Mouse (Mus musculus) liver, embryonic 14.5 days (tissue): ENCODE data around the gene Synj2bp. TPM values are rescaled to one million over a fixed set of nuclear protein-coding genes. Genes with fewer than 3 reads are reported as not detected.
"Not testable (repeated sequence)": the region's sequence is repeated elsewhere in the genome, so short reads cannot be mapped to it uniquely, and the experiment has no call there.

ENCODE experiments used
- ATAC-seq: fragments of 200-750 bp; cut with Nextera tagmentation; 2 replicates; pipeline ENCODE4 v1.8.0; 2017; ENCODE audit warnings: moderate number of reproducible peaks, mild to moderate bottlenecking, moderate library complexity; ENCODE audit not compliant: insufficient read depth
- DNase-seq, 3 experiments: peaks; one replicate each; pipeline ENCODE4 v3.0.0-alpha.2; 2012 to 2013; ENCODE audit warnings: low read depth in 3 of 3, low spot score in 3 of 3
- H3K27ac ChIP-seq: fragments of 300-500 bp; sonication (generic); 2 replicates; pipeline ENCODE4 v1.5.1; 2014; ENCODE audit warnings: moderate library complexity, mild to moderate bottlenecking, control low read depth, inconsistent platforms
- H3K27me3 ChIP-seq: fragments of 300-500 bp; sonication (generic); 2 replicates; pipeline ENCODE4 v1.6.1; 2014; ENCODE audit warnings: mild to moderate bottlenecking, low read length, moderate library complexity; ENCODE audit not compliant: control insufficient read depth, insufficient read depth
- H3K36me3 ChIP-seq: fragments of 300-500 bp; sonication (generic); replicated peaks from 2 replicates; pipeline ENCODE4 v1.6.1; 2014; ENCODE audit warnings: low read depth; ENCODE audit not compliant: control insufficient read depth, insufficient read depth
- H3K4me1 ChIP-seq, 2 experiments: fragments of 200-500 bp in 1 of 2; fragments of 300-500 bp in 1 of 2; sonication (generic) in 1 of 2; replicated peaks; 2 replicates each; pipeline ENCODE4 v1.6.1; 2012 to 2014; ENCODE audit warnings: antibody characterized with exemption in 1 of 2, inconsistent platforms in 1 of 2, low read length in 1 of 2; ENCODE audit not compliant: control insufficient read depth in 2 of 2, insufficient read depth in 2 of 2
- H3K4me2 ChIP-seq: fragments of 300-500 bp; sonication (generic); 2 replicates; pipeline ENCODE4 v1.6.1; 2014; ENCODE audit warnings: low read depth, mild to moderate bottlenecking, control low read depth, moderate library complexity
- H3K4me3 ChIP-seq, 2 experiments: fragments of 200-500 bp in 1 of 2; fragments of 300-500 bp in 1 of 2; sonication (generic) in 1 of 2; 2 replicates each; pipeline ENCODE4 v1.5.1; 2012 to 2014; ENCODE audit warnings: low read depth in 2 of 2, low read length in 2 of 2, mild to moderate bottlenecking in 2 of 2, control low read depth in 1 of 2, inconsistent platforms in 1 of 2, moderate library complexity in 1 of 2; ENCODE audit not compliant: insufficient read depth in 1 of 2
- H3K9ac ChIP-seq: fragments of 300-500 bp; sonication (generic); replicated peaks from 2 replicates; pipeline ENCODE4 v1.6.1; 2014; ENCODE audit warnings: mild to moderate bottlenecking, control low read depth, moderate library complexity
- H3K9me3 ChIP-seq: fragments of 300-500 bp; sonication (generic); 2 replicates; pipeline ENCODE4 v1.6.1; 2016; ENCODE audit warnings: low read length, mixed read lengths; ENCODE audit not compliant: control insufficient read depth
- CTCF ChIP-seq: IDR thresholded peaks from 2 replicates; pipeline ENCODE4 v1.5.1; 2016; ENCODE audit warnings: antibody characterized with exemption, low read depth, control low read depth
- EP300 ChIP-seq: IDR thresholded peaks from 2 replicates; pipeline ENCODE4 v1.6.1; 2016; ENCODE audit warnings: antibody characterized with exemption, low read depth
- WGBS: fragments of 180-500 bp; shearing (Covaris S2); extraction: QIAGEN DNeasy Blood & Tissue Kit; methylation state at CpG from one replicate; pipeline ENCODE4 v1.1.7; 2014; ENCODE audit not compliant: insufficient replicate concordance; 5-methylcytosine and 5-hydroxymethylcytosine counted together
- polyA plus RNA-seq, 2 experiments: library from polyadenylated mRNA; depleted of rRNA in 1 of 2; stranded (reverse) in 1 of 2; unstranded in 1 of 2; fragments of >200 nt; fragmentation: Nextera tagmentation in 1 of 2; extraction: Ambion mirVana in 1 of 2; gene quantifications; 2 replicates each; pipeline versions ENCODE4 v1.2.1 to v1.2.3; 2012 to 2014

The Synj2bp gene
- polyA plus RNA-seq, 2 experiments, result 8.2 to 12.1 TPM

DNA sequence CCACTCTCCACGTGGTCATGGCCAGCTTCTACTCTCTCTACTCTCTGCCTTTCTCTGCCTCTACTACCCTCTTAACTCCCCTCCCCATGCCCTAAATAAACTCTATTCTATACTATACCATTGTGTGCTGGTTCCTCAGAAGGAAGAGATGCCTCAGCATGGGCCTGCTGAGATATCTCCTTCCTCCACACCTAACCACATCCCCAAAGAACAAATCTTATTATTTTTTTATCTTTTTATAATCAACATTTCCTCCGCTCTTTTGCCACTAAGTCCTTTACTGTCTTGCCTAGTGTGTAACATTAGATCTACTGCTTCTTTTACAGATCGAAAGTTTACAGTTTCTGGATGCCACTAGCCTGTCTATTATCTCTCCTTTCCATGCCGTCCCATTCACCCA lies 14.5 kb upstream of the Synj2bp start:
- no peak overlapping the region for H3K4me2 ChIP-seq
- H3K36me3 ChIP-seq, result no peaks in the 10 kb centered on the region
- H3K27me3 ChIP-seq, result no peaks in the 10 kb centered on the region
- H3K4me3 ChIP-seq, result no peak overlapping the region
- H3K9me3 ChIP-seq, result no peaks in the 10 kb centered on the region
- DNase-seq, result no peak
- no peak for ATAC-seq
- WGBS, result 28% methylated on average over 4 of the region's 4 CpGs
- no peak overlapping the region for H3K27ac ChIP-seq
- no peaks in the 10 kb centered on the region for H3K4me1 ChIP-seq
- no peak overlapping the region for H3K9ac ChIP-seq
- no peak for TF ChIP-seq CTCF
- TF ChIP-seq EP300, result no peak

DNA sequence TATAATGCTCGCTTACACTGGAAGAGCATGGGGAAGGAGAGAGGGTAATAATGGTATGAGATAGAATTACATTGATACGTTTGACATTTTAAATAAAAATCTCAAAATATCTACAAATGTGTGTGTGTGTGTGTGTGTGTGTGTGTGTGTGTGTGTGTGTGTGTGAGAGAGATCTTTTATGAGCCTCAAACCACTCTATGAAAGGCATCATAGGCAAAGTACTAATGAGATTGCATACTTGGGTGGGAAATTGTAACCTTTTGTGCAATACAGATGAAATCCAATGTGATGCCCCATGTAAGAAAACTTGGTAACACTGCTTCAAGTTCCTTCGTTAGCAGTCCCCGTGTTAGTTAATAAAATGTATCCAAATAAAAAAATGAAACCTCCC lies 313 bp upstream of the Synj2bp start:
- TF ChIP-seq EP300, result no peak
- no peak for TF ChIP-seq CTCF
- peak overlapping the region; percentile 73 for H3K4me2 ChIP-seq
- 34% methylated on average over 4 of the region's 4 CpGs for WGBS
- no peaks in the 10 kb centered on the region for H3K27me3 ChIP-seq
- no peak overlapping the region; the same call in 1 of the 2 replicates for H3K27ac ChIP-seq
- DNase-seq (no peak), ATAC-seq (peak; percentile 16)
- H3K9me3 ChIP-seq, result no peaks in the 10 kb centered on the region
- H3K9ac ChIP-seq, result peak overlapping the region; percentile 86
- no peaks in the 10 kb centered on the region for H3K36me3 ChIP-seq
- H3K4me3 ChIP-seq, result peak overlapping the region; percentile 84 to 92
- peaks cover 3 to 5% of the 10 kb centered on the region in 2 experiments; a peak in 2 of 4 replicates for H3K4me1 ChIP-seq

DNA sequence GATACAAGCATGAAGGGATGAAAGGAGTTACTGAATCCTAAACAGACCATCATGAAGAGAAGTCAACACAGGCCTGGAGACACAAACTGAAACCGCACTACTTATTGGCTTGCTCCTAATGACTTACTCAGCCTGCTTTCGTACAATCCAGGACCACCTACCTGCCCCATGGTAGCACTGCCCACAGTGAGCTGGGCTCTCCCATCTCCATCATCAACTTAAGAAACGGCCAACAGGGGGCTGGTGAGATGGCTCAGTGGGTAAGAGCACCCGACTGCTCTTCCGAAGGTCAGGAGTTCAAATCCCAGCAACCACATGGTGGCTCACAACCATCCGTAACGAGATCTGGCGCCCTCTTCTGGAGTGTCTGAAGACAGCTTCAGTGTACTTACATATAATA lies 2.1 kb downstream of the Synj2bp start:
- TF ChIP-seq CTCF, result peak; percentile 30; the same call in 1 of the 2 replicates
- H3K27ac ChIP-seq, H3K27me3 ChIP-seq, H3K9me3 ChIP-seq, H3K36me3 ChIP-seq, H3K4me3 ChIP-seq, H3K4me1 ChIP-seq, ATAC-seq, DNase-seq, H3K4me2 ChIP-seq, H3K9ac ChIP-seq: not testable (repeated sequence)
- WGBS, result 75% methylated on average over 5 of the region's 8 CpGs

DNA sequence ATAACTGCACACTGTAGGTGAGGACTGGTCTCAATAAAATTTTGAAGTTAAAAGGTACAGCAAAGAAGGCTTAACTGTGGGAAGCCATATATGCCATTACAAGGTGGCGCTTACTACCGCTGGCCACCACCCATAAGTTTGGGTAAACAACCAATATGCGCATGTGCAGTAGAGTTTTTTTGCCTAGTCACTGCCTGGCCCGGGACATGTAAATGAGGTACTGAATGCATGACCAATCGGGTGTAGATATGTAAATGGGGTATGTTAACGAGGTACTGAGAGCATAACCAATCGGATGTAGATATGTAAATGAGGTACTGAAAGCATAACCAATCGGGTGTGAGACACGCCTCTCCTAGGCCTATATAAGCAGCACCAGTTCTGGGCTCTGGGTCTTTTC lies 35.8 kb downstream of the Synj2bp start:
- not testable (repeated sequence) for ATAC-seq, H3K9ac ChIP-seq, H3K36me3 ChIP-seq, DNase-seq, H3K4me2 ChIP-seq, H3K27me3 ChIP-seq, H3K27ac ChIP-seq, H3K4me1 ChIP-seq, H3K4me3 ChIP-seq, H3K9me3 ChIP-seq
- 88% methylated on average over 9 of the region's 9 CpGs for WGBS

DNA sequence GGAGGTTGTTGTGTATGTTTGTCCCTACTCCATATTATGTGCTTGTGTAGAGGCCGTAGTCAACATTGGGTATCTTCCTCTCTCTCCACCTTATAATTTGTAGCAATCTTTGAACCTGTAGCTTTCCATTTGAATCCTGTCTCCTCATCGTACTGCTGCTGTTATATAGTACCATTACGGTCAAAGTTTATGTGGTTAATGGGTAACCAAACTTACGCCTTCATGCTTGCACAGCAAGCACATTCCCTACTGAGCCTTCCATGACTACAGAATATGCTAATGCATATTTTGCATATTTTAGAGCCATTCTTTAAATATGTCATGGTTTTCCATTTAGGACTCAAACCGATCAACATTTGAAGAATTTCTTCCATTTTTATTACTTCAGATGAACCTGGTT lies 42.2 kb downstream of the Synj2bp start:
- Histone ChIP-seq H3K4me3 (no peak overlapping the region), H3K36me3 (no peaks in the 10 kb centered on the region), H3K27me3 (no peaks in the 10 kb centered on the region), H3K27ac (no peak overlapping the region), H3K9ac (no peak overlapping the region), H3K4me1 (peaks cover 0 to under 1% of the 10 kb centered on the region in 2 experiments; a peak in 2 of 4 replicates), H3K4me2 (no peak overlapping the region), H3K9me3 (no peaks in the 10 kb centered on the region)
- DNase-seq (no peak), ATAC-seq (no peak)
- WGBS, result 77% methylated on average over 5 of the region's 5 CpGs
- TF ChIP-seq EP300 (no peak), CTCF (no peak)
